Mouse (Mus musculus) heart, adult 18-20 months (tissue): ENCODE results near the gene I0C0044D17Rik. TPM values are rescaled to one million over a fixed set of nuclear protein-coding genes. Genes with fewer than 3 reads are reported as not detected.

Experiments used
- DNase-seq, 2 experiments: peaks; one replicate each; pipeline ENCODE4 v3.0.0; 2021 to 2022; ENCODE audit warnings: mixed read lengths in 1 of 2
- total RNA-seq, 2 experiments: library from RNA; stranded (reverse); gene quantifications; 2 replicates each; pipeline ENCODE4 v1.2.3; 2021

I0C0044D17Rik gene
- total RNA-seq, 2 experiments from 2014 or later = not detected

GRCm38 (mm10) chr4:98776721-98777427, 46.8 kb downstream of the I0C0044D17Rik start:
- DNase-seq = no peak

- DNase-seq = no peak
These were observed 49.9 kb downstream of the I0C0044D17Rik start for GRCm38 (mm10) chr4:98773785-98774184.

Other genes starting within 250 kb of the I0C0044D17Rik start
- under 1 TPM in 1 of 2 experiments, not detected in 1; 0.07 TPM for gene L1td1, start 97.1 kb downstream of the I0C0044D17Rik start, total RNA-seq
- gene Kank4, start 6.3 kb downstream of the I0C0044D17Rik start, total RNA-seq = under 1 TPM; 0.52 to 0.72 TPM
- 10 to 100 TPM; 15.9 to 16.8 TPM for gene Usp1, start 100.0 kb upstream of the I0C0044D17Rik start, total RNA-seq
- 1 to 10 TPM; 4.0 to 4.2 TPM for gene Angptl3, start 207.1 kb upstream of the I0C0044D17Rik start, total RNA-seq